Mouse (Mus musculus) cerebellum, adult 11 months (tissue): ENCODE data around the gene Zfp750.

ENCODE experiments used
- DNase-seq: peaks from one replicate; pipeline ENCODE4 v3.0.0; 2022

Gene Zfp750

DNA sequence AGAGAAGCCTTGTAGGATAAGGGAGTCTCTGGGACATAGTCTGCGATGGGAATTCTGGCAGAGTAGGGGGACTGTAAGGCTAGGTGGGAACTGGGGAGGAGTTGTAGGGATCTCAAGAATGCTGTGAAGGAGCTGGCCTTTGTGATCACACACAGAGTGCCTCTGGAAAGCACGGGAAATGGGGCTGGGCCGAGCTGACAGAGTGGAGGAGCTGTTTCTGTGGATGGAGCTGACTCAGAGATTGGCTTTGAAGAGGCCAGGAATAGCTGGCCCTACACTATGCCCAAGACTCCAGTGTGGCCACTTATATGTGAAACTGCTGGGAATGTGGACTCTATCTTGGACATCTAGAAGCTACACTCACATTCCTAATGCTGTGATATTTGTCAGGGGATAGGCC is 17.4 kb upstream of the Zfp750 start:
- DNase-seq: no peak

DNA sequence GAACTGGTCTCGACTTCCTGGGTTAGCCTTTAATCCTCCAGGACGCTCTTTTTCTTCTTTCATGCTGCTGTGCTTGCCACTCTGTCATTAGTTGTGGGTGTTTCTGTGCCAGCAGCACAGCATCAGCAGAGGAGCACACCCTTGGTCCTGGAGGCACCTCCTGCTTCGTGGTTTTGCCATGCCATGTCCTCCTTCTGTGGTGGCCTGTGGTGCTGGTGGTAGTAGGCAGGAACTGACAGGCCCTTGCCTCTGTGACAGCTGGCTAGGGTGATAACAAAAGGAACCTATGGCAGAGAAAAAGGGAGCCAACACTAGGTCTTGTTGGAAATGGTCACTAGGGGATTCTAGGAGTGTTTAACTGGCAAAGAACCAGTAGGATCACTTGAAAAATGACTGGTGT is 10.6 kb upstream of the Zfp750 start:
- no peak for DNase-seq

DNA sequence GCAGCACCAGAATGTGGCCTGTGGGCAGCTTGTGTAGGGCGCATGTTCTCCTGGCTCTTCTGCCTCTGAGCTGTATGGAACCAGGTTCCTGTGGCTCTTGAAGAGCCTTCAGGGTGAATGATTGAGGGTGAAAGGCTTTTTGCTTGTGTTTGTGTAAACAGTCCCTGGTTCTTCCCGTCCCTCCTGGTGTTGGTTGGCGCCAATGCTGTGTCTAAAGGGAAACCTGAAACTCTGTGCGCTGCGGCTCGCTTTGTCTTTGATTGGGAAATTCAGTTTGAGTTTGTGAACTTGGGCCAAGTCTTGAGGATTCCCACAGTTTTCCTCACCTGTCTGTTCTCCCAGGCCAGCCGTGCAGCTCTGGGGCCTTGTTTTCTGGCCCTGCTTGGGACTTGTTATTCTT is 5.1 kb upstream of the Zfp750 start:
- no peak for DNase-seq

DNA sequence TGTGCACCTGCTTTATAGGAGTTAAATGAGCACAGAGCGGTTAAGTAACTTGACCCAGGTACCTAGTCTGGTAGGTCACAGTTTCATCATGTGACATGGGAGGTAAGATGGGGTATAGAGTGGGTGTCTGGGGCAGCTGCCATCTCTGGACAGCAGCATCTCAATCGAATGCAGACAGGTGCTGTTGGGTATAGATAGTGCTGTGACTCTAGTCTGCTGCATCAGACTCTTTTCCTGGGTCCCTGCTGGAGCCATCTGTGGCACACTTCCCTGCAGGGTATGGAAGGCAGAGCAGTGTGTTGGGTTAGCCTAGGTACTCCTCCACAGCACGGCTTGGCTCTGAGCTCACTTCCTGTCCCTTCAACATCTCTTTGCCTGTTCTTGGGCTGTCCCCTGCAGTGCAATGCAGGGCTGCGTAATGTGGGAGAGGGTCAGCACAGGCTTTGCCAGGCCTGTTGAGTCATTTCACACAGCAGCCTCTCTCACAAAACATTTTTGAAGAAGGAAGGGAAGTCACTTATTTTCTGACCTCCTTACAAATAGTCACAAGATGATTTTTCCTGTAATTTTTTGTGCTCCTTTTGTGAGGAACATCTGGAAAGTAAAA is 3.1 kb upstream of the Zfp750 start:
- no peak for DNase-seq

DNA sequence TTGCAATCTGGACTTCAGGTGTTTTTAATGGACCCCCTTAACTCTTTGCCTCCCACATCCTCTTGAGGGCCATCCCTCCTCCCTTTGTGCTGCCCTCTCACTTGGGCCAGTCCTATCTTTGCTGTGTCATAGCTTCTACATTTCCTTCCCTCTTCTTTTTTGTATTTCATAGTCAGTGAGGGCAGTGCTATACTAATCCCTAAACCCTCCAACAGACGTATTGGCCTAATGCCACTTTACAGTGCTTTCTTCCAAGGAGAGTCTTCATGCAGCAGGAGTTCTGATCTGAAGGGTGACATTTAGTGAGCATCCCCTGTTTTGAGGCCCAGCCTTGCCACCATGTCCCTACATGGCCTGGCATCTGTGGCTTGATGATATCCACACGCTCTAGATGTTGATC is 1.6 kb upstream of the Zfp750 start:
- no peak for DNase-seq

DNA sequence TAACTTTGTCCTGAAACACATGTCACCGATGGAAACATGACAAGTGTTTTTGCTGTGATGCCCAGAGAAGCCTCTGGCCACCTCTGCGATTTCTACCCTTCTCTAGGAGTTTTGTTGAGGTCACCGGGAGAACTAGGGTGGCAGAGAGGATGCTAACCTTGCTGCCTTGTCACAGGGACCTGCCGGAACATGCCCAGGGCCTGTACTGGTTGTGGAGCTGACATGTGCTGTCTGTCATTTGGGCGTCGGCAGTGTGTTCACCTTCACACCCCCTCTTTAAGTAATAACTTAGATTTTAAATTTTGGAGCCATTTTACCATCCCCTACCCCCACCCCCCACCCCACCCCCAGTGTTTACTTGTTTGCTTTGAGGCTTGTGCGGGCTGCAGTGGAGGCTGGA is 570 bp upstream of the Zfp750 start:
- DNase-seq: no peak

DNA sequence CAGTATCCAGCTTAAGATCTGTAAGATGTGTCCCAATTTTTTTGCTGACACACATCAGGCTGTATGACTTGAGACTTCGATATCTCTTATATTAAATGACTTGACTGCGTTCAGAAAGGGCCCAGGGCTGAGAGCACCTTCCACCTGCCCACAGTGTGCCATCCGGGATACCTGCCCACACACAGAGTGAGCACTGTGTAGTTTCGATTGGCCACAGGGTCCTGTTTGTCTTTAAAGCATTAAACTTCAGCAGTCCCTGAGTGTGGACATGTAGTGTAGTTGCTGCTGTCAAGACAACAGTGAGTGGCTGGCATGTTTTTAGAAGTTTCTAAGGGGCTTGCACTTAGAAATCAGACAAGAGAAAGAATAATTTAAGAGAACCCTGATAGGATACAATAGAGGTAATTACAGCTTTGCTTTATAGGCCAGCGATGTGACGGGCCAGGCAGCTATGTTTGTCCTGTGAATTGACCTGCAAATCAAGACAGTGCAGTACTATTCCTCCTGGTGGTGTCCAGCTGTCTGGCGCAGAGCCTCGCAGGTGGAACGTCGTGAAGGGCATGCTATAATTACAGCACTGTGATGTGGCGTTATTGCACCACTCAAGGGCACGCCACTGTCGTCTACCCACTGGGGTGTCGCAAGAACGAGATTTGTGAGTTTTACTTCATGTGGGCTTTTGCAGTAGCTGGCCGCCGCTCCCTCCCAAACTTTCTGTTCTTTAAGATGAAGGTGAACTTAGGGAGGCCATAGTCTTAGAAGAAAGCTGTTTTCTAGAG is 1.3 kb downstream of the Zfp750 start:
- DNase-seq: no peak

DNA sequence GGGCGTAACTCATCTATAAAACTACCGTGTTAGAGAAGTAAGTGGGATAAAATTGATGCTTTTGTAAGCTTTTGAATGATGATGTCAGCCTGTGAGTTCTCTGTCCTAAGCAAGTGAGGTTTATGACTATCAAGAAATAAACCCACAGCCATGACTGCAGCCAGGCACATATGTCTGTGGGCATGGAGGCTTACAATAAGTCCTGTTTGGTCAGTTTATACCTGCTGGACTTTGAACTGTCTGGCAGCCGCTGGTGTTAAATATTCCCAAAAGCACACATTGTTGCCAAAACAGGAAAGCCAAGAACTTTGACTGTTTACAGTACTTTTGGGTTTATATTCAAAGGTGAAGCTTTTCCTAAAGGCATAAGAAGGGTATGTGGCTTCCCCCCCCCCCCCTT is 2.2 kb downstream of the Zfp750 start:
- no peak for DNase-seq

DNA sequence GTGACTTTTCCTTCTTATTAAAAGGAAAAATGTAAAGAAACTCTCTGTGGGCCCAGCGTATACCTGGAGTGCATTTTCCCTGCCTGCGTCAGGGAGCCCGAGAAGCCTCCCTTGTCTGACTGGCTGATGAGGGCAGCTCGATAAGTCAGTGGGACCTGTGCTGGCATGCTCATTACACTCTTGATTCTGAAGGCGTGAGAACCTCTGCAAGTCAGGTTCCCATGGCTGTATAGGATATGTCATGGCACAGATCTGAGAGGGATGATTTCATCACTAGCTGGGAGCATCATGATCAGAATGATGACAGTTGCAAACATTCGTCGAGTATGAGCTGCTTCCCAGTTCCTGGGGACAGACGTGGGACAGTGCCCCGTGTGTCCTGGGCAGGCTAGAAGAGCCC is 3.1 kb downstream of the Zfp750 start:
- no peak for DNase-seq

DNA sequence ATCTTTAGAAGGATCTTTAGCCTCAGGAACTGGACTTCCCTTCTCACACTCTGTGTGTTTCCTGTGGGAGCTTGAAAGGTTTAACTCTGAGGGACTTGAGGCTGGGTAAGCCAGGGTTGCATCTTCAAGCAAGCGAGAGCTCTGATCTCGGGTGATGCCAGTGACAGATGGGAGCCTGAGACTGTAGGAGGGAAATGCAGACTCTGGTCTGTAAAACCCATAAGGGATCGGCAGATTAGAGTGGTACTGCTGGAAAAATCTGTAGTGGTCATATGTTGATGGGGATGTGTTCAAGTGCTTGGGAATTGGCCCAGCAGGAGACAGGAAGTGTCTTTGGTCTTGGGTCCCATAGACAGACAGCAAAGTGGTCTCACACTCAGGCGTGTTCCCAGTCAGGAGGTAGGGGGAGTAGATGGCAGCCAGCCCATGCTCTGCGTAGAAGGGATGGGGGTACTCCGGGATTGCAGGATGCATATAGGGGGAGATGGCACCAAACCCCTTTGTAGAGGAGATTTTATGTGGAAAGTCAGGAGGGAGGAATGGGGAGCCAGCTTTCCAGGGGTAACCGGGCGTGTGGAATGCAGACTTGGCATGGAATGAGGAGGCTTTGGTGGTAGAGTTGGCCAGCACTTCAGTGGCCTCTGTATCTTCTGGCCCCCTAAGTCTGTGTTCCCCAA is 6.1 kb downstream of the Zfp750 start:
- no peak for DNase-seq

DNA sequence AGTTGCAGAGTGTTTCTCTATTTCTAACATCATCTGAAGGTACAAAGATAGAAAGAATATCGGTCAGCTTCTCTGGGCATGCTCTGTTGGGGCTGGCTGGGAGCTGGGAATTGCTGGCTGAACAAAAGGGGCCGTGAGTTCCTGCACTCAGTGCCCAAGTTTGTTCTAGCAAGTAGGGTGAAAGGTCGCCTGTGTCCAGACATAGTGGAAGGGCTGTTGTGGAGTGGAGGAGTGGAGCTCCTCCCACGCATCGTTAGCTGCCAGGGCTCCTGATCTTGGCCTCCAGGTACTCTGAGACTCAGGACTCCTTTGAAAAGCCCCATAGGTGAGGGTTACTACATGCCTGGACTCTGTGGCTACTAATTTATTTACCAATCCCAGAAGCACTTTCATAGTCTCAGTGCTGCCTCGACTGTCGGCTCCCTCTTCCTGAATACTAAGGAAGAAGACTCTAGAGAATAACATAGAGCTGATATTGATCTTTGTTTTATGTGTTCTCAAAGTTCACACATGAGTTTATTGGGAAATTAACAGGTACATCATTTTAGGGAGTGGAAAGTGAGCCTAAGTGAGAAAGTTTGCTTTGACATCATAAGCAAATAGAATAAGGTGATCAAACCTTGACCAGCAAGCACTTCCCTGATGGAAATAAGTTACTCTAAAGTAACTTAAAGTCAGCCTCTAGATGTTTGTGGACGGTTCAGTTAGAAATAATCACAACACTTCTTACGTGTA is 8.5 kb downstream of the Zfp750 start:
- DNase-seq: no peak

DNA sequence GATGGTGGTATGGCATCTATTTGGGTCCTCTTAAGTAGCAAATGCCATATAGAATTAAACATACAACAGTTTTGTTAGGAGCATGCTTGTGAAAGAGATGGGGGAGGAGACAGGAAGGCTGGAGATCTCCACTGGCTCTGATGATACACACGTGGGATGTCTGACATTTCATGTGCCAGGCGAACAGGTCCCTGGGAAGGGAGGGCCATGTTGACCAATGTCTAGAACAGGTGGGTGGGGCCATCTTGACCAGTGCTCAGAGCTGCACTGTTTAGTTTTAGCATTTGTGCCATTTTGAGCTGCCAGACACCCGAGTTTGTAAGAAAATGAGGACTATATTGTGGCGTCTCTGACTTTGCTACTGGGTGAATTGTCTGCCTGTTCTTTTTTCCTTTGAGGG is 10.7 kb downstream of the Zfp750 start:
- no peak for DNase-seq

DNA sequence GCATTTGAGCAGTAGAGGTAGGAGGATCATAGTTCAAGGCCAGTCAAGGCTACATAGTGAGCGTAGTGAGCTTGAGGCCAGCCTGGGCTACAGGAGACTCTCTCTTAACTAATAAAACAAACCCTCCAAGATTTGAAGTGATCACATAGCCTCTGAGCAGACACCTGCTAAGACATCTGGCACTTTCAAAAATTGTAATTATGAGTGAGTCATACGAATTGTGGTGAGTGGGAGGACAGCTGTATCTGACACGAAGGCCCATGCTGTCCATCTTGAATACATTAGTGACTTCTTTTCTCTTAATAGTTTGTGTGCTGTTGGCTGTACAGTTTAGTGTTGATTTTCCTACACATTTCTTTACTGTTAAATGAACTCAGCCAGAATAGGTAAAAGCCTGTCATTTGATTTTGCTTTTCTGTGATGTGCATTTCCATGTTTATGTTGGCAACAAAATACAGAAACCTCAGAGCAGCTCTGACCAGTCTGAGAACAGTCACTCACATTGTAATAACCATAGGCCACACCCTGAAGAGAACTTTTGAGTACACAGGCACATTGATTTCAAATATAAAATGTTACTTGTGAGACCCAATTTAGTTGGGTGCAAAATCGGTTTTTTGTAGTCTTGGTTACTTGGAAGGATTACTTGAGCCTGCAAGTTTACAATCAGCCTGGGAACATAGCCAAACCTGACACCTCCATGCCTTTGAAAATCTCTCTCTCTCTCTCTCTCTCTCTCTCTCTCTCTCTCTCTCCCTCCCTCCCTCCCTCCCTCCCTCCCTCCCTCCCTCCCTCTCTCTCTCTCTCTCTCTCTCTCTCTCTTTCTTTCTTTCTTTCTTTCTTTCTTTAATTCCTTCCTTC is 16.9 kb downstream of the Zfp750 start:
- DNase-seq: no peak

DNA sequence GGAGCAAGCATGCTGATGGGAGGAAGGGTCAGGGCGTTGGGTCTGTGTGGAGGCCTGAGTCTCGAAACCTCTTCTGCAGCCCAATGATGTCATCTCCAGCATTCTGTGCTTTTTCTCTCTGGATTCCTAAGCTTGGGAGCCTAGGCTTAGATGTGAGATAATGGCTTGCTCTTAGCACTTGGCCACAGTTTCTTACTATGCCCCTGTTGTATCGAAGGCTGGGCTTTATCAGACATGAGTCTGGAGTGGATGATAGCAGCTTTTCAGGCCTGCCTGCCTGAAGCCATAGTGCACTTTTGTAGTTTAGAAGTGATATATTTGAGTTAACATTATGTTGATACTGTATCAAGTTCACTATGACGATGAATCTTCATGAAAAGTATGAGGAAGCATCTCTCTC is 17.6 kb downstream of the Zfp750 start:
- no peak for DNase-seq

DNA sequence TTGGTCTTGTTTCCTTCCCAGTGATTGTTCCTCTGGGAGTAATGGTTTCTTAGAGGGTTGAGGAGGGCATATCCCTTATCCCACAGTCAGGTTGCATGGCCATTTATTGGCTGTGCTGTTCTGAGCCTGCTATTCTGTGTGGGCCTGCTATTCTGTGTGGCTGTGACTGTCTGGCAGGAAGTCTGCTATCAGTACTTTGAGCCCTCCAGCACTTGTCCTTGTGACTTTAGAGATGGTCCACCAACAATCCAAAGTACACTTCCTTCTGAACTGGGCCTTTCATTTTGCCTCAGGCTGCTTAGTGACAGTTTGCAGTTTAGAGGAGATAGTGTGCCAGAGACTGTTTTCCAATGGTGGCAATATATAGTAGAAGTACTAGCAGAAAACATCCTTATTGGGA is 18.5 kb downstream of the Zfp750 start:
- no peak for DNase-seq

DNA sequence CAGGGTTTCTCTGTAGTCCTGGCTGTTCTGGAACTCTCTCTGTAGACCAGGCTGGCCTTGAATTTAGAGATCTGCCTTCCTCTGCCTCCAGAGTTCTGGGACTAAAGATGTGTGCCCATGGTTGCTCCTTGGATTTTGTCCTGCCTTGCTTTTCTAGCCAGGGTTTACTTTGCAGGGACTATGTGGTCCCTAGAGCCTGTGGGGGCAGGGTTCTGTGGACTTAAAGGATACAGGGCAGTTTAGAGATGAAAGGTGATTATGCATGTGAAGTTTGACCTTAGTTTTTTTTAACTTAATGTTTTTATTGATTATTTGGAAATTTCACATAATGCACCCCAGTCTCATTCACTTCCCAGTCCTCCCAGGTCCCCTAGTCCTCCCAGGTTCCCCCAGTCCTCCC is 28.5 kb downstream of the Zfp750 start:
- DNase-seq: no peak

DNA sequence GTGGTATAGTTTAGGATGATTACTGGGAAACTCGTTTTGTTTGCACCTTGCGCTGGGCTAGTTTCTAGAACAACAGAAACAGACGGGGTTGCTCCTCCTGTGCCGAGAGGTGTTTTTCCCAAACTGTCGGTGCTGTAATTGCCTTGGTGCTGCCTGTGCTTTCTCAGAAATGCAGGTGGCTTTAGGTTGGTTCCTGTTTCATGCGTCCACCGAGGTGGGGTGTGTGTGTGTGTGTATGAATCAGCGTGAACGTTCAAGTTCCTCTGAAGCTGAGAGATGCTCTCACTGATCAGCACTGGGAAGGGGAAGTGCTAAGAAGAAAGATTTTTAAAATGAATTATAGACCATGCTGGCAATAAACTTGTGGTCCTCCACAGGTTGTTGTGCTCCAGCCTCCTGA is 33.3 kb downstream of the Zfp750 start:
- DNase-seq: no peak

DNA sequence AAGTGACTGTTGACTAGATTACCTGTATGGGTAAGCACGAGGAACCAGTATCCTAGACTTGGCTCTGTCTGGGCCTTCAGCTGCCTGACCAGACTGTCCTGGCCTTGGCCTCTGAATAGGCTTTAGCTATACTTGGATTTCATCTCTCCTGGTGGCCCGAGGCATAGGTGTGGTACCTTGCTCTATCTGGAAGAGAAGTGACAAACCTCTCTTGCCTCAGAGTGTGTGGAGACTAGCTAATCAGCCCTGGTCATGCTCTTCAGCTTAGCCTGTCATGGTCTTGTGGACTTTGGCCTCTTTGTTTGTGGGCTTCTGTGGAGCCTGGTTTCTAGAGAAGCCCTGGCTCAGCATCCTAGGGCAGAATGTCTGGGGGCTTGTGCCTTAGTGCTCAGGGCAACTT is 38.0 kb downstream of the Zfp750 start:
- no peak for DNase-seq

DNA sequence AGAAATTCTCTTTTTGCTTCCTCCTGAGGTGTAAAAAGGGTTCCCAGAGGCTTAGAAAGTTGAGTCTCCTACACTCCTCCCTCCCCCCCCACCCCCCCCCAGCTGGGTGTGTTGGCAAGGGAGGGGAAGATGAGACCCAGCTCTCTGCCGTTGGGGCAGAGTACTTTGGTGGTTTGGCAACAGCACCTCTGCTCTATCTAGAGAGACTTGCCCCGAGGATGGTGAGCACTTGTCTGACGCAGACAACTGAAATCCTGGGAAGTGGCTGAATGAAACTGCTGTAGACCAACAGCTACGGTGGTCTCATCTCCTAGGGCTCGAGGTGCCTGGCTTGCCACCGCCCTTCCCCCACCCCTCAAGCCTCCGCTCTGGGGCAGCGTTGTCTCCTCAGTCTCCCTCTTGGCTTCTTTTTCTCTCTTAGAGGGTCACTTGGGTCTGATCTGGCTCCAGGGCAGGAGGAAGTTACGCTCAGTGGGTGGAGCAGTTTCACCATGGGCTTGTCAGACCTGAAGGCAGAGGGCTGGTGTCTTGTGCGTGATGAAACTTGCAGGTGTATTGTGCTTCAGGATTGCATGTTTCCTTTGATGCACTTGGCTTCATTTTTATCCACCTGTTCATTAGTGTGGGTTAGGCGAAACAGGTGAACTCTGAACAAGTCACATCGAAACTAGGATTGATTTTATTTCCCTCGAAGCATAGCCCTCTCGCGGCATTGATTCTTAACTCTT is 39.5 kb downstream of the Zfp750 start:
- no peak for DNase-seq

DNA sequence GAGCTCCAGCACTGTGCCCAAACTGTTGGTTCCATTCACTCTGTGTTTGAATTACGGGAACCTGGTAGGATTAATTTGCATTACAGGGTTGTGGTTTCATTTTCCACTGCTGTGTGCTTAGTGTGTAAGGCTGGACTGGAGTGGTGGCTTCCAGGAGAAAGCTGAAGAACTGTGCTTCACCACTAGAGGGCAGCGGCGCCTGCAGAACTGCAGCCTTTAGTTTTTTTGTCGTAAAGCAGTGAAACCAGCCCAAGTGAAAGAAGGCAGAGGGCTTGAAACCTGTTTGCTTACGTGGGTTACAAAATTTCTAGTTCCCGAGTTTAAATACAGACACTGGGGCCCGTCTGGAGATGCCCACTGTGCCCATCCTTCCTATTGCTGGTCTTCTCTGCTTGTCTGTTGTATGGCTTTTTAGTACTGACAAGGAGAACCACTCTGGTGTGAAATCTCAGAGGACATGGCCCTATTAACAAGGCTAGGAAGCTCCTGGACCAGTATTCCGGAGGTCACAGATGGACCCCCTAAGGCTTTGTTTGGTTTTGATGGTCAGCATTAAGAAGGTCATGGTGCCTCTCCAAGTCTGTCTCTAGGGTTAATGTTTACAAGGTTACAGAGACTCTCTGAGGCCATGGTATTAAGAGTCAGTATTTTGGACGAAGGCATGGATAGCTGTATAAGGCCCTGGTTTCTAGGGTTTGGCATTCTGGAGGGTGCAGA is 43.3 kb downstream of the Zfp750 start:
- DNase-seq: peak; percentile 54

DNA sequence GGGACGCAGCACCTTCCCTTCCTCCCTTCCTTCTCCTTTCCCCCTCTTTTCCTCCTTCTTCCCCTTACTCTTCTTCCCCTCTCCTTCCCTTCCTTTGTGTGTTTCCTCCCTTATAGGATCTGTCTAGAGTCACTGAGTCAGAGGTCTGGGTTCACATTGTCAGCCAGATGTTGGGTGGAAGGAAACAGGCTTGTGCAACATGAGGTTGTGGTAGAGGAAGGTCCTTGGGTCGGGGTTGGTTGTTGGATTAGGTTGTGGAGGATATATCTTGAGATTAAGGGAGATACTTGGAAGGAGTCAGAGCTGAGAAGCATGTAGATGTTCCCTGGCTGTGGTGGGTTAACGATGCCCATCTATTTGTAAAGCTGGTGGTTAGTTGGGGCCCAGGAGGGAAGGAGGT is 44.3 kb downstream of the Zfp750 start:
- no peak for DNase-seq
